Mouse (Mus musculus): Measurements from ENCODE around the gene Map4k4. TPM values are rescaled to one million over a fixed set of nuclear protein-coding genes. Genes with fewer than 3 reads are reported as not detected.

Gene Map4k4
- polyA plus RNA-seq, 1 experiment from 2014 or later: 40.1 TPM

GRCm38 (mm10) chr1:39931055-39931454 is 30.3 kb downstream of the Map4k4 start:
- no peak for DNase-seq (ENCODE audit: low spot score)
- H3K27ac ChIP-seq: no peak overlapping the region
- H3K27me3 ChIP-seq (ENCODE audit: insufficient read depth, poor library complexity, severe bottlenecking): no peaks in the 10 kb centered on the region
- peaks cover 19% of the 10 kb centered on the region for H3K36me3 ChIP-seq
- peaks cover 76% of the 10 kb centered on the region for H3K4me1 ChIP-seq (replicated peaks)
- H3K4me3 ChIP-seq: no peak overlapping the region
- WGBS: 67% methylated on average over 7 of the region's 7 CpGs
- no peaks in the 10 kb centered on the region for H3K9me3 ChIP-seq

- WGBS: 80% methylated on average over 9 of the region's 9 CpGs
- no peaks in the 10 kb centered on the region for H3K27me3 ChIP-seq (ENCODE audit: insufficient read depth, poor library complexity, severe bottlenecking)
- H3K9me3 ChIP-seq: no peaks in the 10 kb centered on the region
- peaks cover 82% of the 10 kb centered on the region for H3K4me1 ChIP-seq (replicated peaks)
- H3K36me3 ChIP-seq: peaks cover 15% of the 10 kb centered on the region; the same call in 1 of the 2 replicates
- H3K27ac ChIP-seq: no peak overlapping the region
- no peak for DNase-seq (ENCODE audit: low spot score)
- H3K4me3 ChIP-seq: no peak overlapping the region
Measured at GRCm38 (mm10) chr1:39932216-39932739, 31.6 kb downstream of the Map4k4 start.

GRCm38 (mm10) chr1:39932922-39933321 is 32.2 kb downstream of the Map4k4 start:
- Histone ChIP-seq H3K27ac (no peak overlapping the region), H3K4me3 (no peak overlapping the region), H3K4me1 (replicated peaks) (peaks cover 86% of the 10 kb centered on the region), H3K27me3 (ENCODE audit: insufficient read depth, poor library complexity, severe bottlenecking) (no peaks in the 10 kb centered on the region), H3K36me3 (peaks cover 15% of the 10 kb centered on the region; the same call in 1 of the 2 replicates), H3K9me3 (no peaks in the 10 kb centered on the region)
- no peak for DNase-seq (ENCODE audit: low spot score)
- WGBS: 74% methylated on average over 10 of the region's 10 CpGs

GRCm38 (mm10) chr1:39934954-39935353 is 34.2 kb downstream of the Map4k4 start:
- H3K27me3 ChIP-seq (ENCODE audit: insufficient read depth, poor library complexity, severe bottlenecking): no peaks in the 10 kb centered on the region
- WGBS: 23% methylated on average over 8 of the region's 8 CpGs
- peaks cover 25% of the 10 kb centered on the region; the same call in 1 of the 2 replicates for H3K36me3 ChIP-seq
- no peak overlapping the region for H3K4me3 ChIP-seq
- H3K4me1 ChIP-seq (replicated peaks): peaks cover 95% of the 10 kb centered on the region
- DNase-seq (ENCODE audit: low spot score): no peak
- H3K9me3 ChIP-seq: no peaks in the 10 kb centered on the region
- H3K27ac ChIP-seq: no peak overlapping the region

GRCm38 (mm10) chr1:39935616-39936015 is 34.9 kb downstream of the Map4k4 start:
- Histone ChIP-seq H3K27ac (no peak overlapping the region), H3K4me3 (peak overlapping the region; percentile 54), H3K4me1 (replicated peaks) (peaks cover 97% of the 10 kb centered on the region), H3K27me3 (ENCODE audit: insufficient read depth, poor library complexity, severe bottlenecking) (no peaks in the 10 kb centered on the region), H3K36me3 (peaks cover 25% of the 10 kb centered on the region; the same call in 1 of the 2 replicates), H3K9me3 (no peaks in the 10 kb centered on the region)
- under 1% methylated on average over 10 of the region's 10 CpGs for WGBS
- DNase-seq (ENCODE audit: low spot score): no peak

- DNase-seq (ENCODE audit: low spot score): peak; percentile 87
- peak overlapping the region; percentile 71 for H3K27ac ChIP-seq
- H3K9me3 ChIP-seq: no peaks in the 10 kb centered on the region
- WGBS: under 1% methylated on average over 13 of the region's 13 CpGs
- H3K27me3 ChIP-seq (ENCODE audit: insufficient read depth, poor library complexity, severe bottlenecking): no peaks in the 10 kb centered on the region
- H3K4me3 ChIP-seq: peak overlapping the region; percentile 54
- H3K36me3 ChIP-seq: peaks cover 25% of the 10 kb centered on the region; the same call in 1 of the 2 replicates
- H3K4me1 ChIP-seq (replicated peaks): peaks cover 97% of the 10 kb centered on the region
Measured at GRCm38 (mm10) chr1:39936332-39936802, 35.7 kb downstream of the Map4k4 start.

DNA sequence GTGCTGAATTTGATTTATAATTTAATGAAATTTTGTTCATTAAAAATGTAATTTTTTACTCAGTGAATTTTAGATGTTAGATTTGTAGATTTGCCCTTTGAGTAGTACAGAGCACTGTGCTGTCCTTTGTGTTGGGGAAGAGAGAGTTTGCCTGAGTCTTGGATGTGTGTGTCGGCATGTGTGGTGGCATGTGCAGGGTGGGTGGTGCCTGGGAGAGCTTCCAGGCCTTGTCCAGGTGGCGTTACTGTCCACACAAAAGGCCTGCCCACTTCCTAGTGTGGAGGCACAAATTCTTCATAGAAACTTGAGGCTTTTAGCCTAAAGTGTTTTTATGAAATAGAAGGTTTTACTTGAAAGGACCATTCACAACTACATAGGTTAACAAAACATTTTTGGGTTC is 36.2 kb downstream of the Map4k4 start:
- H3K4me1 ChIP-seq (replicated peaks): peaks cover 97% of the 10 kb centered on the region

GRCm38 (mm10) chr1:39937609-39938008 is 36.9 kb downstream of the Map4k4 start:
- peaks cover 97% of the 10 kb centered on the region for H3K4me1 ChIP-seq (replicated peaks)
- no peak overlapping the region for H3K27ac ChIP-seq
- no peaks in the 10 kb centered on the region for H3K9me3 ChIP-seq
- DNase-seq (ENCODE audit: low spot score): no peak
- peaks cover 19% of the 10 kb centered on the region; the same call in 1 of the 2 replicates for H3K36me3 ChIP-seq
- WGBS: 62% methylated on average over 4 of the region's 4 CpGs
- no peak overlapping the region for H3K4me3 ChIP-seq
- H3K27me3 ChIP-seq (ENCODE audit: insufficient read depth, poor library complexity, severe bottlenecking): no peaks in the 10 kb centered on the region

More for the DNA sequence above, 36.2 kb downstream of the Map4k4 start:
- H3K27ac ChIP-seq: no peak overlapping the region
- no peak for DNase-seq (ENCODE audit: low spot score)
- no peaks in the 10 kb centered on the region for H3K9me3 ChIP-seq
- H3K4me3 ChIP-seq: no peak overlapping the region
- 52% methylated on average over 2 of the region's 2 CpGs for WGBS
- no peaks in the 10 kb centered on the region for H3K27me3 ChIP-seq (ENCODE audit: insufficient read depth, poor library complexity, severe bottlenecking)
- peaks cover 21% of the 10 kb centered on the region; the same call in 1 of the 2 replicates for H3K36me3 ChIP-seq

GRCm38 (mm10) chr1:39939401-39939800 is 38.7 kb downstream of the Map4k4 start:
- no peak overlapping the region for H3K27ac ChIP-seq
- no peak for DNase-seq (ENCODE audit: low spot score)
- no peaks in the 10 kb centered on the region for H3K27me3 ChIP-seq (ENCODE audit: insufficient read depth, poor library complexity, severe bottlenecking)
- H3K36me3 ChIP-seq: peaks cover 10% of the 10 kb centered on the region; the same call in 1 of the 2 replicates
- H3K9me3 ChIP-seq: no peaks in the 10 kb centered on the region
- H3K4me3 ChIP-seq: no peak overlapping the region
- H3K4me1 ChIP-seq (replicated peaks): peaks cover 97% of the 10 kb centered on the region
- 86% methylated on average over 12 of the region's 12 CpGs for WGBS

- Histone ChIP-seq H3K4me3 (no peak overlapping the region), H3K27me3 (ENCODE audit: insufficient read depth, poor library complexity, severe bottlenecking) (no peaks in the 10 kb centered on the region), H3K4me1 (replicated peaks) (peaks cover 97% of the 10 kb centered on the region), H3K27ac (no peak overlapping the region), H3K9me3 (no peaks in the 10 kb centered on the region), H3K36me3 (peaks cover 10% of the 10 kb centered on the region; the same call in 1 of the 2 replicates)
- 87% methylated on average over 2 of the region's 2 CpGs for WGBS
- no peak for DNase-seq (ENCODE audit: low spot score)
Measured at GRCm38 (mm10) chr1:39940342-39940741, 39.6 kb downstream of the Map4k4 start.

DNA sequence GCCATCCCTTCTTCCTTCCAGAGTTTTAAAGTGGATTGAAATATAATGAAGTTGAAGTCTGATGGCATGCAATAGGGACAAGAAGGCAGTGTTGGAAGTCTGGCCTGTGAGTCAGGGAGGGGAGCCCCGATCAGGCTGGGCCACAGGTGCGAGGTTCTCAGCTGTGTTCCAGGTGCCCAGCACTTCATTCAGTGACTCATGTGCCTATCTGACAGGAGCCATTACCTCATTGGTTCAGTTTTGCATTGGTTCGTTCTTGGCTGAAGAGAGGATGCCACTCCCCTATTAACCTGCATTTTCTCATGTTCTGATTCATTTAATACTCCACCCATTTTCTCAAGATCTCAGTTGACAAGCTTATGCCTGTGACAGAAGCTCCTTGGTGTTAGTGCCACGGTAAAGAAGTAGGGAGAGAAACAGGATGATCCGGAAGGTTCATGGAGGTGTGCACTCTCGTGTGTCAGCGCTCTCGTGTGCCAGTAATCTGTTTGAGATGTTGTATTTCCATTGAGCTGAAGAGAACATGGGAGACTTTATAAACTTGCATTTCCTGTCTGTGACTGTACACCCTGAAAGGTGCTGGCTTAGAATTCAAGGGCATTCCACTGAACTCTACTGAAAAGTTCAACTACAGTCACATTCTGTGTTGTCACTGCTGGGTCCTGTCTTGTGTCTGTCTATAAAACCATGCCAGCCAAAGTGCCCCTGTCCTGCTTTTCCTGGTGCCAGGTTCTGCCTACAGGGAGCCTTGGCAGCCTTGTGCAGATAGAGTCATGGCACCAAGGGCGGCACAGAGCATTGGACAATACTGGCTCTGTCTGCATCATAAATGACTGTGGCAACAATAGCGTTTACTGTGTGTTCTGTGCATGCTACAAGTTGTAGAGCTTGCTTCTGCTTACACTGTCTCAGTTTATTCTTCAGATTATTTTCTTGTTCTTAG is 40.8 kb downstream of the Map4k4 start:
- no peak for DNase-seq (ENCODE audit: low spot score)

DNA sequence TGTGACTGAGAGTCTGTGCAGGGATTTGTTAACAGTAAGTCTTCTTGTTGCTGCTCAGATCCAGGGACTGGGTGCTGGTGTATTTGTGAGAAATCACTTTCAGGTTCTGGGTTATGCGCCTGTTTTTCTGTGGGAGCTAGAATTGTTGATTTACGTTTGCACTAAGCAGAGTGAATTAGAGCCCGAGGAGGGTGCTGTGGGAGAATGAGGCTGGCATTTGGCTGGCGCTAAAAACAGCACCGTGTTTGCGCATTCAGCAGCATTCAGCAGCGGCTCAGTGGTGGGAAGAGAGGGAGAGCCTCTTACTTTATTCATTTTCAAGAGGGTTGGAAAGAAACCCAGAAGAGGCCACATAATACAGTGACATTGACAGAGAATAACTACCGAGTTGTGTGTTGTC is 42.2 kb downstream of the Map4k4 start:
- Histone ChIP-seq H3K27ac (no peak overlapping the region), H3K27me3 (ENCODE audit: insufficient read depth, poor library complexity, severe bottlenecking) (no peaks in the 10 kb centered on the region), H3K4me1 (replicated peaks) (peaks cover 98% of the 10 kb centered on the region), H3K36me3 (peaks cover 10% of the 10 kb centered on the region; the same call in 1 of the 2 replicates), H3K9me3 (no peaks in the 10 kb centered on the region), H3K4me3 (no peak overlapping the region)
- no peak for DNase-seq (ENCODE audit: low spot score)
- WGBS: 47% methylated on average over 8 of the region's 8 CpGs

More for the DNA sequence above, 40.8 kb downstream of the Map4k4 start:
- peaks cover 10% of the 10 kb centered on the region; the same call in 1 of the 2 replicates for H3K36me3 ChIP-seq
- H3K27ac ChIP-seq: no peak overlapping the region
- H3K4me3 ChIP-seq: no peak overlapping the region
- 82% methylated on average over 10 of the region's 10 CpGs for WGBS
- no peaks in the 10 kb centered on the region for H3K9me3 ChIP-seq
- peaks cover 96% of the 10 kb centered on the region for H3K4me1 ChIP-seq (replicated peaks)
- H3K27me3 ChIP-seq (ENCODE audit: insufficient read depth, poor library complexity, severe bottlenecking): no peaks in the 10 kb centered on the region
